Mouse (Mus musculus) left cerebral cortex, adult 2 months (tissue): ENCODE results near the gene Rcc1l. TPM values are rescaled to one million over a fixed set of nuclear protein-coding genes. Genes with fewer than 3 reads are reported as not detected.
A peak's percentile ranks its signal among the peaks of the same experiment; 100 is the strongest.

Experiments
- DNase-seq, 2 experiments: peaks; one replicate each; pipeline ENCODE4 v3.0.0; 2021 to 2022; ENCODE audit warnings: low spot score in 2 of 2, mixed read lengths in 1 of 2; ENCODE audit errors: extremely low spot score in 1 of 2
- H3K27ac ChIP-seq: fragments of 200-600 bp; 2 replicates; pipeline ENCODE4 v1.8.1; 2022
- H3K4me3 ChIP-seq: fragments of 200-600 bp; 2 replicates; pipeline ENCODE4 v1.8.1; 2022
- CTCF ChIP-seq: fragments of 200-600 bp; IDR thresholded peaks from 2 replicates; pipeline ENCODE4 v1.8.1; 2022; ENCODE audit warnings: antibody characterized with exemption, mild to moderate bottlenecking, moderate library complexity
- intact Hi-C: fragments of 180-260 bp; cut with DNase I; formaldehyde crosslinking; loops from one replicate; pipeline ENCODE4 v1.15.1; 2025
- total RNA-seq, 2 experiments: library from RNA; stranded (reverse); gene quantifications; 2 replicates each; pipeline ENCODE4 v1.2.3; 2021

The Rcc1l gene
- total RNA-seq, 2 experiments from 2014 or later = 15.4 to 19.2 TPM

- TF ChIP-seq CTCF = no peak
- peak overlapping the region; percentile 96; the same call in 1 of the 2 replicates for H3K4me3 ChIP-seq
- H3K27ac ChIP-seq = no peak overlapping the region
- DNase-seq = no peak
- intact Hi-C loops = no loop called here
Observed at GRCm38 (mm10) chr5:134101883-134102282, 74.7 kb downstream of the Rcc1l start.

- Histone ChIP-seq H3K27ac (no peak overlapping the region), H3K4me3 (peak overlapping the region; percentile 96)
- DNase-seq = no peak
- TF ChIP-seq CTCF = no peak
- intact Hi-C loops = no loop called here
Observed at GRCm38 (mm10) chr5:134101322-134101721, 75.3 kb downstream of the Rcc1l start.

GRCm38 (mm10) chr5:134100232-134100771, 76.3 kb downstream of the Rcc1l start:
- intact Hi-C loops = no loop called here
- Histone ChIP-seq H3K27ac (peak overlapping the region; percentile 81; the same call in 1 of the 2 replicates), H3K4me3 (peak overlapping the region; percentile 96)
- TF ChIP-seq CTCF = no peak
- peak; percentile 16 to 38 for DNase-seq

GRCm38 (mm10) chr5:134099496-134100211, 76.9 kb downstream of the Rcc1l start, which contains the start of gene Castor2:
Castor2 (plus strand) TSS chr5:134099711.
- intact Hi-C loops = no loop called here
- Histone ChIP-seq H3K27ac (peak within 1 kb of the TSS; percentile 81), H3K4me3 (peak within 1 kb of the TSS; percentile 96)
- DNase-seq = peak; percentile 95 to 97
- no peak; the same call in 1 of the 2 replicates for TF ChIP-seq CTCF

- intact Hi-C loops = no loop called here
- Histone ChIP-seq H3K27ac (peak overlapping the region; percentile 81), H3K4me3 (peak overlapping the region; percentile 96)
- peak; percentile 33 to 40 for DNase-seq
- TF ChIP-seq CTCF = no peak
Observed at GRCm38 (mm10) chr5:134098976-134099375, 77.6 kb downstream of the Rcc1l start.

- Histone ChIP-seq H3K4me3 (peak overlapping the region; percentile 96), H3K27ac (peak overlapping the region; percentile 81)
- intact Hi-C loops = no loop called here
- TF ChIP-seq CTCF = no peak
- no peak for DNase-seq
Observed at GRCm38 (mm10) chr5:134098341-134098902, 78.2 kb downstream of the Rcc1l start.

Other genes starting within 250 kb of the Rcc1l start
- gene Castor2, start 77.1 kb downstream of the Rcc1l start, total RNA-seq = 10 to 100 TPM; 86.7 to 93.1 TPM
- gene Gtf2ird2, start 7.2 kb upstream of the Rcc1l start, total RNA-seq = 10 to 100 TPM; 17.7 to 20.1 TPM
- 10 to 100 TPM in 1 of 2 experiments, 1 to 10 TPM in 1; 8.1 to 10.2 TPM for gene Ncf1, start 52.9 kb upstream of the Rcc1l start, total RNA-seq
- 100 to 1,000 TPM; 219 to 221 TPM for gene Gtf2i, start 138.0 kb upstream of the Rcc1l start, total RNA-seq